Mouse (Mus musculus): ENCODE results near the gene Plscr3.

Gene Plscr3

DNA sequence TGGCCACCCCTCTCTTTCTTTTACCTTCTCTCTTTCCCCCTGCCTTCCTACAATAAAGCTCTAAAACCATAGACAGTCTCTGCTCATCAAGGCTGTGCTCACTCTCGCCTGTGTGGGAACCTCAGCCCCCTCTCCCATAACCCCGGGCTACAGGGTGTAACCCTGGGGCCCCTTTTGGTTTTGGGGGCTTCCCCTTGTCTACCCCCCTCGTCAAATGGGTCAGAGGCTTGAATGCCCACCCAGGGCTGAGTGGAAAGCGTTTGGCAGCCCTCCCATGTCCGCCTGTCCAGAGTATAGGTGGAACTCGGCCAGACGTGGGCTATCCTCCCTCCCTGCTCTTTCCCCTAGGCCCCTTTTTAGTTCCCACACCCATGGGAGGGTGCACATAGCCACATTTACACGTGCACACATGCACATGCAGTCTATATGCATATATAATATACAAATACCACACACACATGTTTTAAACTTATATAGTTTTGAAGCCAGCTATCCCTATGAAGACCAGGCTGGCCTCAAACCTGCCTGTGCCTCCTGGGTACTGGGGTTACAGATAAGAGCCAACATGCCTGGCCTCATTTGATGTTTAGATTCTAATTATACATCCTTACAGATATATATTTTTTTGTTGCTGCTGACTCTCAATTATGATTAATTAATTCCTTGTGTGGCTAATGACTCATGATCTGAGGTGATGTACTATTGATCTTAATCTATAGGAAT lies 18.1 kb downstream of the Plscr3 start:
- in situ Hi-C loops (cut with MboI), result no loop called here

DNA sequence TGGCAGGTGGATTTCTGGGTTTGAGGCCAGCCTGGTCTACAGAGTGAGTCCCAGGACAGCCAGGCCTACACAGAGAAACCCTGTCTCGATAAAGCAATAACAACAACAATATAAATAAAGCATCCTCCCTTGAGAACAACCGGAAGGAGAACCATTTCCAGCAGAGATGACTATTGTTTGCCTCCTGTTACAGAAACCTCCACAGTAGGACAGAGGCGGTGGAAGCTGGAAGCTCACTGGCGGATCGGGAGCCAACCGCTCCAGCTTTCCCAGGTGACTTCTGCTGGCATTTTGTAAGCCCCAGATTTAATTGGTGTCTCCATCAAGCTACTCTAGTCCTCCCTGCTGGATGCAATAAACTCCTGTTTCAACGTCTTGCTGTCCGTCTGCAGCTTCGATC lies 19.4 kb downstream of the Plscr3 start:
- in situ Hi-C loops (cut with MboI), result no loop called here

DNA sequence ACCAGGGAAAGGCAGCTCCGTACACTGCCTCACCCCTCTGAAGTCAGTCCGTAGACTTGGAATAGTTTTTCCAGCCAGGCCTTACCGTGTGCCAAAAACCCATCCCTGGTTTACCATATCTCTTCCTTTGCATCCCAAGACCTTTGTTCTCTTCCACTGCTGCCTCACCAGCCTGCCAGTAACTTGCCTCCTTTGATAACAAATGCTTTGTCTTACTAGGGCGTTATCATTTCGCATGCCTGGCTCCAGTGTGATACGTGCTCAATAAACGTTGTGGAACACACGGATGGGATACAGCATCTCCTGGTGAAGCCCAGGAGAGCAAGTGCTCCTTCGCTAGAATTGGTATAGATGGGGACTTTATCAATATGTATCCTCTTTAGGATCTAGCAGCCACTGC lies 21.2 kb downstream of the Plscr3 start:
- in situ Hi-C loops (cut with MboI), result no loop called here

DNA sequence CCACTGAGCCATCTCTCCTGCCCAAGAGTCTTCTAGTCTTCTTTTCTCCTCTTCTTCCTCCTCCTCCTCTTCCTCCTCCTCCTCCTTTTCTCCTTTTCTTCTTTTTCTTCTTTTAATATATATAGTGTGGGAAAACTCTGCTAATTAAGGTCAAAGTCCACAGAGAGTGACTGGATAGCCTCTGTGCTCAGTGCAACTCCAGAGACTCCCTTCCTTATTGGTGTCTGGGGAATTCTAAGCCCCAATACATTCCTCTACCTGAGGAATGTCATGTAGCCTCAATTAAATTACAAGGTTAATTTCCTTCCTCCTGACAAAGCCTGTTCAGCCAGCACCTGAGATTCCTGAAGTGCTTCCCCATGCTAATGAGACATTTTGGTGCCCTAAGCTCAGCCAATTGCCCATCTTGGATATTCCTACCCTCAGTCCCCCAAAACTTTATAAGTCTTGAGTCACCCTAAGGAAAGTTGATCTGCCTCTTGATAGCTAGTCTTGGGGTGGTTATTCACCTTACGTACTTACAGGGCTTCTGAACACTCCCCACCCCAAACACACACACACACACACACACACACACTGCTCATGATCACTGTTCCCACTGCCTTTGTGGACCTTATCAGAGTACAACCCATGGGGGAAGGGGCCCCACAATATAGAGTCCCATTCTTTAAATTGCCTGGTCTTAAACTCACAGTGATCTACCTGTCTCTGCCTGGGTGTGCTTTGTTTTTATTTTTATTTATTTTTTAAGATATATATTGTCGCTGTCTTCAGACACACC lies 24.3 kb downstream of the Plscr3 start:
- in situ Hi-C loops (cut with MboI), result no loop called here

DNA sequence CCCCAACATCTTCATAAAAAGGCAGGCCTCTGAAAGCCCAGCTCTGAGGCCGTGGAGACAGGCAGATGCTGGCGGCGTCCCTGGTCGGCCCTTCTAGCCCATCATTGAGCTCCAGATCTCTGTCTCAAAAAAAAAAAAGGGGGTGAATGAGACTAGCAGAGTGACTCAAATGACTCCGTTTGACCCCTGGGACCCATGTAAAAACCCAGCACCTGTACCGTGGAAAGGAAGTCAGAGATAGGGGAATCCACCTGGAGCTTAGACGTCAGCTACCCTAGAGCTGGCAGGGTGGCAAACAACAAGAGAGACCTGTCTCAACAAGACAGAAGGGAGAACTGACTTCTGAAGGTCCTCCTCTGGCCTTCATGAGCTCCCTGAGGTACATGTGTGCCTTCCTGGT lies 25.6 kb downstream of the Plscr3 start:
- in situ Hi-C loops (cut with MboI), result no loop called here

DNA sequence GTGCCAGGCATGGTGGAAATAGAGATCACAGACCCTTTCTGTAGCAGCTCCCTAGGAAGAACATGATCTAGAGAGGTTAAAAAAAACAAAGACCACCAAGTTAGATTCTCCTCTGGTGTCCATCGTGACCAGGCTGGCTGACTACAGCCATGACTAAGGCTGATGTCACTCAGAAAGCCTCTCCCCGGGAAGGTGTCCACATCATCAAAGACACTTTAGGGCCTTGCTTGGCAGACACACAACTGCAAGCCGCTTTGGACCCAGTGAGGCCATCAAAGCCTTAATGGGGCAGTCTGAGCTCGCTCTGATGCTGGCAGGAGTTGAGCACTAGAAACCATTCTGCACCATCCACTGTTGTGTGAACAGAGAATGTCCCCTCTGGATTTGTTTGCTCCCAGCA lies 26.3 kb downstream of the Plscr3 start:
- in situ Hi-C loops (cut with MboI), result no loop called here

DNA sequence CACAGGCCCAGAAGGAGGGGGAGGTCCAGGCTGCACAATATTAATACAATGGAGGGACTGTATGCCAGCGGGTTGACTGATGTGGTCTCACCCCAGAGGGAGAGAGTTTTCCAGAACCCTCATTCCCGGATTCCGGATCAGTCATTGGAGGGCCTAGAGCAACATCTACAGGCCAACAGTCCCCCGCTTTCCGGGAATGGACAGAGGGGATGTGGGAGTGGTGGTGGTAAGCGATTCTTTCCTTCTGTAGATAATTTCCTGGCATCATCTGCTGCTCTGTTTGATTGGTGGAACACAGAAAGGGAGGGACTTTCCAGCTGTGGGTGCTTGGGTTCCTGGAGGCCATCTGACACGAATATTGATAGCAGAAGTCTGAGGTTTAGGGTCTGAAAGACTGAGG lies 30.0 kb downstream of the Plscr3 start:
- in situ Hi-C loops (cut with MboI), result loop anchor here (5.0 kb wide), 1 partner anchor 119 kb away; the partner anchor contains the start of gene Polr2a

DNA sequence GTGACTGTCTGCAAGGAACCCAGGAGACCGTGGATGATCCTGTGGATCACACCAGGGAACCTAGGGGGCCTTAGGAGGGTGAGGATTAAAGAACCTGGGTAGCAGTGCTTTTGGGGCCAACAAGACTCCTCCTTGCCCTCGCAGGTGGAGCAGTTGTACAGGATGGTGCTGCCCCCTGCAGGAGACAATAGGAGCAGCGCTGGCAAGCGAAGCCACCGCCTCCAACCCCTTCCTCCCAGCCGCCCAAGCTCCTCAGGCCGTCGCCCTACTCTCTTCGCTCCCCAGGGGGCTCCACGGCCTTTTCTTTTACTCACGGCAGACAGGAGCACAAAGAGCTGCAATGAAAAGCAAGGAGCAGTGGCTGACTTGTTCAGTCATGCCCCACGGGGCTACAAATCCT lies 30.7 kb downstream of the Plscr3 start:
- in situ Hi-C loops (cut with MboI), result loop anchor here (5.0 kb wide), 1 partner anchor 120 kb away; the partner anchor contains the start of gene Polr2a

DNA sequence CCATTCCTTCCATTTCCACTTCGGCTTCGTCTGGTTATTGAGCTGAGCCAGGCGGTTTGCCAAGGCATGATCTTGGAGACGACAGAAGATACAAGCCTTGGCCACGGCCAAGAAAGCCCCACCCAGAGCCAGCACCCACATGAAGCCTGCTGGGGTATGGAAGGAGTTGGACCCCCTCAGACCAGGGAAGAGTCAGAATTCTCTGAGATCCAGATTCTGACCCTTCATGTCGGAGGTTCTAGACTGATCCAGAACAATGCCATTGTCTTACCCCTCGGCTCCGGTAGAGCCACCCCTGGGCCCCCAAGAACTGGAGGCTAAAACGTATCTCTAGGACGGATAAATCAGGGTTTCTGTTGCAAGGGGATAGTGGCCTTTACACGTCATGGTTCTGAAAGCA lies 31.7 kb downstream of the Plscr3 start, which contains the start of gene Tmem95:
Gene Tmem95, minus strand, starts transcription at position 141 of the 400 bp plus-strand sequence.
- in situ Hi-C loops (cut with MboI), result loop anchor here (5.0 kb wide), 1 partner anchor 121 kb away; the partner anchor contains the start of gene Polr2a

DNA sequence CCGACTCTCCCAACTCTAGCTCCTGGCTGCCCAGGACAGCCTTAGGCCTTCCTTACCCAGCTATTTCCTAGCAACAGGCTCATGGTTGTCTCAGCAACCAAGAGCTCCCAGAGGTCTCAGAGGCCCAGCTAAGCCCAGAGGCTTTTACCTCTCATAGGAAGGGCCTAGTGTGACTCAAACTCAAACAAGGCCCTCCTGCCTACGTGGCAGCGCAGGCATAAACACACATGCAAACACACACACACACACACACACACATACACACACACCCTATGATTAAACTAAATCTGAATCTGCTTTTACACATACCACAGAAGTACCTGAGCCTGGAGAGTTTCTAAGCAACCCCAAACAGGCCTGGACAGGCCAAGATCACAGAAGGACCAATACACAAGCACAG lies 32.2 kb downstream of the Plscr3 start:
- in situ Hi-C loops (cut with MboI), result loop anchor here (5.0 kb wide), 1 partner anchor 121 kb away; the partner anchor contains the start of gene Polr2a

DNA sequence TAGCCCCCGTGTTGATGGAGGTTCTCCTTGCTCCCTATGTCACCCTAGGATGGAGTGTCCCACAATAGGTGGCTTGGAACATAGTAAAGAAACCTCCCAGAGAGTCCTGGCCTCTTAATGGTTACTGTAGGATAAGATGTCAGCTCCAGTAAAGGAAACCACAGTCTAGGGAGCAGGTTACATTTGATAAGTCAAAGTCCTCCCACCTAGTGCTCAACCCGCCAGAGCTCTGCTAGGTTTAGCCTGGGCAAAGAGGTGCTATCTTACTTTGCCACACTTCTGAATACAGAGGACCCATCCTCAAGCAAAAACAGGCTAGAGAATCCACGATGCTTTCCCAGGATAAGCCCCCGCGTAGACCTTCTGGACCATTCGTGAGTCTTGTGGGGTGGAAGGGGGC lies 32.8 kb downstream of the Plscr3 start:
- in situ Hi-C loops (cut with MboI), result loop anchor here (5.0 kb wide), 1 partner anchor 122 kb away; the partner anchor contains the start of gene Polr2a

DNA sequence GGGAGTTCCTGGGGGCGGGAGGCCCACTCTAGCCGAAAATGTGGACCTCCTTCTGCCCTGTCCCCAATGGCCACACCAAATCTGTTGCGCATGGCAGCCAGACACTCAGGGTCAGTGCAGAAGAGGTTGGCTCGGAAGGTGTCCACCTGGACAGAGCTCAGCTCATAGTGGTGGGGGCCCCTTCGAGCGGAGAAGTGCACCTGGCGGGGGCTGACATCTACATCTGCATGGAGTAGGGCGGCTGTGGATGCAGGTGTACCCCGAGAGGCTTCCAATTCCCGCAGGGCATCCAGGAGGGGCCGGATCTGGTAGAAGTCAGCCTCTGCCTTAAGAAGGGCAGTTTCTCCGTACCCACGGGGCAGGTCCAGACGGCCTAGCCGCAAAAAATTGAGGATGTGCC lies 33.5 kb downstream of the Plscr3 start:
- in situ Hi-C loops (cut with MboI), result loop anchor here (5.0 kb wide), 1 partner anchor 122 kb away; the partner anchor contains the start of gene Polr2a

DNA sequence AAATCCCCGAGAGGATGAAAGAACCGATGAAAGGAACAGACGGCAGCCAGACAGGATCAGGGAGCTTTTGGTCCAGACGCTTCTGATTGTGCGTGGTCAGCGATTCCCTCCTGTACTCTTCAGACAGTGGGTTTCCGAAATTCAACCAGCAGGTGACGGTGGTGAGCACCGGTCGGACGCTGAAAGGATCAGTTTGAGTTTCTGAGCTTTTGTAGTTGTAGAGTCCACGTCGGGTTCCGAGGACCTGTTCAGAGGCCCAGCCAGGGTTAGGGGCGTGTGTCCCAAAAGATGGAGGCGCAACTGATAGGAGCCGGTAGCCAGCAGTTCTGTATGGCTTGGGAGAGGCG lies 34.3 kb downstream of the Plscr3 start:
- in situ Hi-C loops (cut with MboI), result no loop called here

DNA sequence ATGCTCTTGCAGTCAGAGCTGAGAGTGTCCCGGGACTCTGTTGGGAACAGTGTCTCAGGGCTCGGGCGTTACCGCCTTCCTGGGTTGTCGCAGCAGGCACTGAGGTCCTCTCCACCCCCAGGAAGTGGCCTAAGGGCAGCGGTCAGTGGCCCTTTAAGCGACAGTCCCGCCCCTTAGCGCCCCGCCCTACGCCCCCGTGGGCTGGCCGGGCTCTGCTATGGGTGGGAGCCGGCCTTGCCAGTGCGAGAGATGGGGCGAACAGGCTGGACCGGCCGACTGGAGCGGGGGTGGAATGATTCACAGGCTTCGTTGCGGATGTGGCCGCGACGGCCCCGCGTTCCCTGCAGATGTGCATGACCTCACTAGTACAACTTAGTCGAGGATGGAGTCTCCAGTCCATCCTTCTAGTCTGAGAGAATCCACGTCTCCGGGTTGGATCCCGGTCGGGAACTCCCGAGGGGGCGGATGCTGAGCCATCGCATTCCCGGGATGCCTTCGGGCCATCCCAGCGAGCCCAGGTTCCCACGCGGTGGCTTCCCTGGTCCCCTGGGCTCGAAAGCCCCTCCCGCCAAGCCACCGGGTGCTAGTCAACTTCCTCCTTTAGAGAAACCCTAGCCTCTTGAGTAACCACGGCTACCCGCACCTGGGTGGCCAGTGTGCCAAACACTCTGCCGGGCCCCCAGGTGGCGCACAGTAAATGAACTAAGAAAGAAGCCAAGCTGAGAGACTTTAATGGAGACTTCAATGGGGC lies 34.9 kb downstream of the Plscr3 start, which contains the start of gene Kctd11:
Gene Kctd11, minus strand, starts transcription at position 554 of the 751 bp plus-strand sequence.
- in situ Hi-C loops (cut with MboI), result no loop called here

DNA sequence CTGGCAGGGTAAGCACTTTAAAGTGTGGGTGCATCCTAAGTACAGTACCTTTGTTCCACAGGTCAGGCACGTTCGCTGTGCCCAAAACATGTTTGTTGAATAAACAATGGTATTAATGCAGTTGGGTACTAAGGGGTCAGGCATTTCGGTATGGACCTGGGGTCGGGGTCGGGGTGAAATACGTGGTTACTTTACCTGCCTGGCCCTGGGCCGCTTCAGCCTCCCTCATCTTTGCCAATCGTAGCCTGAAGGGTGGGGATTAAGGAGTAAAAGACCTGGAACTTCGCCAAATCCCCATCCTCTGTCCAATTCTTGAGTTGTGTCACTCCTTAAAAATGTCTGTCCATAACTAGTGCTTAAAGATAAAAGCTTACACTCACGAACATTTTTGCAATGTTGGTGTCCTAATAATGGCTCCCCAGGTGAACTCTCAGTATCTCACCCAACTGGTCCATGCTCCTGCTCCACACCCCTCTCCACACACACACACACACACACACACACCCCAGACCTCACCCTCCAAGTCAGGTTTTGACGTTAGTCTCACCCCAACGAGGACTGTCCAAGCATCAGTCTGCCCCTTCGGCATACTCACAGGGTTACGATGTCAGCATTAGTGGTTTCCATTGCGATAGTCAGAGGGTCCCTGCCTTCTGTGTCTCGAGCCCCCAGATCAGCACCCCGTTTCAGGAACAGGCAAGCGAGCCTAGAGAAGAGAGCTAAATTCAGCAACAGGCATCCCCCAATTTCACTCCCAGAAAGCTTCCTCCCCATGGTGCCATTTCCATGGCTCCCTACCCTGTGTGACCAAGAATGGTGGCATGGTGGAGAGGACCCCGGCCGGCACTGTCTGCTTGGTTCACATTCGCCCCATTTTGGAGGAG lies 35.9 kb downstream of the Plscr3 start:
- in situ Hi-C loops (cut with MboI), result no loop called here

DNA sequence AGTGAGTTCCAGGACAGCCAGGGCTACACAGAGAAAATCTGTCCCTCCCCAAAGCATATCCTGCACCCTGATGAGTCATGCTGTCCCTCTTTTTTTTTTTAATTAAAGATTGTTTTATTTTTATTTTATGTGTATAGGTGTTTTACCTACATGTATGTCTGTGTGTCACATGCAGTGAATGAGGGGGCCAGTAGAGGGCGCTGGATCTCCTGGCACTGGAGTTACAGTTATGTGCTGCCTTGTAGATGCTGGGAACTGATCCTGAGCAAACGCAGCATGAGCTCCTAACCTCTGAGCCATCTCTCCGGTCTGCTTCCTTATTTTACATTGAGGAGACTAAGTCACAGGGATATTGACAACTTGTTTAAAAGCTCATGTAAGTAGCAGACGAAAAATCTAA lies 36.9 kb downstream of the Plscr3 start:
- in situ Hi-C loops (cut with MboI), result no loop called here

DNA sequence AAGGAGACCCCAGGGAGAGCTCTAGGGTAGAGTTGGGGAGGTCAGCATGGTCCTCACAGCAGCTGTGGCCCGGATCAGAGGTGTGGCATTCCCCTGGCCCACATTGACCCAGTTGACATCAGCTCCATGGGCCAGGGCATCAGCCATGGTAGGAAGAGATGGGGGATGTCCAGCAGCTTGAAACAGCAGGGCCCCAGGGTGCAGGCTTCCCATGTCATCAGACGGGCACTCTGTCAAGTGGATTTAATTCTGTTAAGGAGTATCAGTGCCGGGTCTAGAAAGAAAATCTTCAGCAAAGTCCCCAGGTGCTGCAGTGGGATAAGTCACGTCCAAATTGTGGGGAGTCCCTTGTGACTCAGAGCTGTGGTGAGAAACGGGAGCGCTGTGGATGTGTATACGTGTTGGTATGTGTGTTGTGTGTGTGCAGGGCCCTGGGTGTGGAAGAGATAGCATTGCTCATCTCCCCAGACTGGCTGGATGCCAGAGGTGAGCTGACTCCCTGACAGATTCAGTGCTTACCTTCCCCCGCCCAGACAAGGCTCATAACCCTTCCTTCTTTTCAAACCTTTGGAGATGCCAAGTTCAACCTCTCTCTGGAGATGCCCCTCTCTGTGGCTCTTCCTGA lies 37.5 kb downstream of the Plscr3 start:
- in situ Hi-C loops (cut with MboI), result no loop called here

DNA sequence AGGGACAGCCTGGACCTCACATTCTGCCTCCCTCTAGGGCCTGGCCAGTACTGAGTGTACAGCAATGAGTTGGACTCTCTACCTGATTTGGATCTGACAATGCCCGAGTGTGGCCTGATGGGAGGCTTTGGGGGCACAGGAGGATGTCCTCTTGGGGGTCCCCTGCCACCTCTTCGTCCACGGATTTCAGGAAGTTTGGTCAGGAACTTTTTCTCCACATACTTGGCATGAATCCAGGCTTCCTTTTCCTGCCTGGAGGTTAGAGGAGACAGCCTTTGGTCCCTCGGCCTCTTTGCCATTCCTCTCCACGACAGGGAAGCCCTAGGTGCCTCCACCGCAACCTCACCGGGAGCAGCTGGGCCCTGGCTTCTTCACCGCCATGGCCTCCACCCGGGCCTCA lies 38.1 kb downstream of the Plscr3 start:
- in situ Hi-C loops (cut with MboI), result no loop called here

DNA sequence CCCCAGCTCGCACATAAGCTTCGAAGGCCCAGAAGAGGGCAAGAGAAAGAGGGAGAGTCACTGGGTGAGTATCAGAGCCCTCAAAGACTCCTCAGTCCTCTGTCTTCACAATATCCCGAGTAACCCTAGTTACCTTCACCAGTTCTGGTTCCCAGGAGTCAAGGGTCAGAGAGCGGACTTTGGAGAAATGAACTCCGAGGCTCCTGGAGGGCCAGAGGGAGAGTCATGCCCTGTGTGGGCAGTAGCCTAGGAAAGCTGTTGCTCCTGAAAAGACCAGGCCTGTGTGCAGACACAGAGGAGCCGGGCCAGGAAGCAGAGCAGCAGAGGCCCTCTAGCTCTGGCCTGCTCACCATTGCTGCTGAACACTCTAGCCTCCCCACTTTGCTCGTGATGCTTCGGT lies 38.5 kb downstream of the Plscr3 start:
- in situ Hi-C loops (cut with MboI), result no loop called here

DNA sequence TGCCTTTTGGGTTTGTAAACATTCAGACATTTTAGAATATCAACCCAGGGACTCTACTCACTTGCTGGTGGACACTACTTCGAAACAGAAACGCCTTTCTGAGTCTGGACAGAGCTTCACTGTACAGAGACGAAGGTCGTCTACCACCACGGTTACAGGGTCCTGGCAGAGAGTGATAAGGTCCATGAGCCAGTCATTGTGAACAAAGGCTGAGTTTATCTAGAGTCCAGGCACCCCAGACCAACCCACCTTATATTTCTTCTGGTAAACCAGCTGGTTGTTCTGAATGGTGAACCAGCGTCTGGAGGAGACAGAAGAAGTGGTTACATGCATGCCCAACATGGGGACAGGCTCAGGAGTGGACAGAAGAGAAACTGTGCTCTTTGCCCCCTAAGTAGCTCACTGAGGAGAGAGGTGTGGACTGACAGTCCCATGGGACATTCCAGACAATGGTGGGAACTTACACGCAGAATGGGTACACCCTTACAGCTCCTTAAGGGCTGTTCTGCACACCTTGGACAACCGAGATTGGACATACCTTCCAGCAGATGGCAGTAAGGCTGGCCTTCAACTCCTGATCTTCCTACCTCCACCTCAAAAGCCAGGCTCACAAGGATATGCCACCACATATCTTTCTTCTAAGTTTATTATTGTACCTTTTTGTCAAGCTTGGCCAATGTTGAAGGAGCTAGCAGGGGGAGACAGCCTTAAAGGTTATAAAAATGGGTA lies 40.9 kb downstream of the Plscr3 start:
- in situ Hi-C loops (cut with MboI), result no loop called here

Measured in mature B cell (primary cell).